ENCODE assay signal across 22 mouse cellular contexts in the genomic region with DNA sequence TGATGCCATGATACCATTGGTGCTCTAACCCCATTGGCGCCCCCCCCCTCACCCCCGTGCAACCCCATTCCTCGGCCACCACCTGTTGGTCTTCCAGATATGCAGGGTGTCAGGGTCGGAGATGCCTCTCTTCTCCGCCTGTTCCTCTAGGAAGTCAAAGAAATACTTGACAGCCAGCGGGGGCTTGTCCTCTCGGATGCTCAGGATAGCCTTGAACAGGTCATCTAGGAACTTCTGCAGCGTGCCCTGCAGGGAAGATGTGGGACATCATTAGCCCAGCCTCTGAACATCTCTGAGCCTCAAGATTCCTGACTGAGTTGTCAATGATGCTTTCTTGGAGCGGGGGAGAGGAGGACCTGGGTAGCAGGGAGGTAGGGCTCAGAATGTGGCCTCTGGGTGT. TPM values are rescaled to one million over a fixed set of nuclear protein-coding genes. Genes with fewer than 3 reads are reported as not detected.
DNase-seq lines count a peak whose midpoint lies in the region; ATAC-seq and TF ChIP-seq lines count a peak whose summit lies in the region.
"Had no signal": no experiment of that assay in that cellular context is flagged by ENCODE, and none has a peak within 500 bp of the region (broad histone marks: within the 10 kb centered on the region; RNA-seq: fewer than 3 reads in every experiment).

No protein-coding gene starts in this region.

- no peak for DNase-seq in heart, adult 2 months
- DNase-seq in midbrain, embryonic 10.5 days (ENCODE audit: low spot score), result no peak
- DNase-seq in ovary, adult 18-20 months (ENCODE audit: low spot score), result no peak
- DNase-seq: thymus, adult 2 months had no signal

- H3K9ac ChIP-seq in heart, adult 2 months (ENCODE audit: low read depth, low read length), result no peak overlapping the region
- H3K9ac ChIP-seq in heart, embryonic 12.5 days, result no peak overlapping the region
- H3K9ac ChIP-seq in midbrain, embryonic 13.5 days (replicated peaks), result no peak overlapping the region
- H3K9ac ChIP-seq in embryonic facial prominence, embryonic 15.5 days, result no peak overlapping the region
- H3K9ac ChIP-seq: forebrain, embryonic 15.5 days; hindbrain, embryonic 15.5 days; liver, embryonic 15.5 days had no signal

- H3K9me3 ChIP-seq in heart, embryonic 12.5 days (replicated peaks), result no peaks in the 10 kb centered on the region
- no peaks in the 10 kb centered on the region for H3K9me3 ChIP-seq in midbrain, embryonic 10.5 days (replicated peaks)
- H3K9me3 ChIP-seq in midbrain, embryonic 13.5 days, result no peaks in the 10 kb centered on the region
- no peaks in the 10 kb centered on the region for H3K9me3 ChIP-seq in embryonic facial prominence, embryonic 15.5 days (replicated peaks)
- H3K9me3 ChIP-seq: forebrain, embryonic 15.5 days; heart, embryonic 13.5 days; hindbrain, embryonic 15.5 days; liver, embryonic 15.5 days had no signal

- no peak for TF ChIP-seq POLR2A in heart, adult 2 months (IDR thresholded peaks at IDR 0.05; ENCODE audit: insufficient read depth, low read depth, low read length)

- WGBS in heart, adult 2 months, result 80% methylated on average over 9 of the region's 9 CpGs
- 90% methylated on average over 9 of the region's 9 CpGs for WGBS in heart, embryonic 12.5 days
- WGBS in midbrain, embryonic 10.5 days, result 88% methylated on average over 9 of the region's 9 CpGs
- 93% methylated on average over 9 of the region's 9 CpGs for WGBS in midbrain, embryonic 13.5 days
- 85% methylated on average over 9 of the region's 9 CpGs for WGBS in embryonic facial prominence, embryonic 15.5 days

- TF ChIP-seq EP300 in heart, adult 2 months (IDR thresholded peaks at IDR 0.05; ENCODE audit: insufficient read depth, low read depth, low read length), result no peak

- TF ChIP-seq CTCF in heart, adult 2 months (IDR thresholded peaks at IDR 0.05), result no peak

- no peaks in the 10 kb centered on the region for H3K79me2 ChIP-seq in heart, adult 2 months (replicated peaks; ENCODE audit: control insufficient read depth, insufficient read depth, low read length)

- peaks cover 49% of the 10 kb centered on the region for H3K4me1 ChIP-seq in heart, adult 2 months (ENCODE audit: control insufficient read depth, insufficient read depth, low read length)
- H3K4me1 ChIP-seq in heart, embryonic 12.5 days (replicated peaks), result peaks cover 61% of the 10 kb centered on the region
- H3K4me1 ChIP-seq in midbrain, embryonic 10.5 days, result peaks cover 34% of the 10 kb centered on the region
- H3K4me1 ChIP-seq in midbrain, embryonic 13.5 days (replicated peaks), result peaks cover 16% of the 10 kb centered on the region
- H3K4me1 ChIP-seq in embryonic facial prominence, embryonic 15.5 days, result peaks cover 89% of the 10 kb centered on the region

- intact Hi-C loops in heart, adult 2 months (cut with DNase I), result no loop called here

- no peaks in the 10 kb centered on the region for H3K27me3 ChIP-seq in heart, adult 2 months (ENCODE audit: control insufficient read depth, insufficient read depth, low read length)
- 0 out of 2 replicates have a peak, but pooled peaks cover 4% of the 10 kb centered on the region for H3K27me3 ChIP-seq in heart, embryonic 12.5 days (replicated peaks)
- H3K27me3 ChIP-seq in midbrain, embryonic 10.5 days (ENCODE audit: low read depth, poor library complexity, severe bottlenecking), result 0 out of 2 replicates have a peak, but pooled peaks cover 12% of the 10 kb centered on the region
- H3K27me3 ChIP-seq in midbrain, embryonic 13.5 days, result no peaks in the 10 kb centered on the region
- no peaks in the 10 kb centered on the region for H3K27me3 ChIP-seq in embryonic facial prominence, embryonic 15.5 days
- H3K27me3 ChIP-seq: forebrain, embryonic 15.5 days; hindbrain, embryonic 15.5 days; liver, embryonic 15.5 days had no signal

- no peak overlapping the region for H3K4me2 ChIP-seq in heart, embryonic 12.5 days
- no peak overlapping the region for H3K4me2 ChIP-seq in midbrain, embryonic 13.5 days (replicated peaks)
- H3K4me2 ChIP-seq in embryonic facial prominence, embryonic 15.5 days (replicated peaks), result no peak overlapping the region
- H3K4me2 ChIP-seq: forebrain, embryonic 15.5 days; heart, embryonic 13.5 days; hindbrain, embryonic 15.5 days; liver, embryonic 15.5 days had no signal

- H3K27ac ChIP-seq in heart, adult 2 months, result peak overlapping the region; percentile 93
- H3K27ac ChIP-seq in heart, embryonic 12.5 days (ENCODE audit: poor library complexity, severe bottlenecking), result no peak overlapping the region
- H3K27ac ChIP-seq in midbrain, embryonic 10.5 days (replicated peaks), result peak overlapping the region; percentile 63; the same call in 1 of the 2 replicates
- H3K27ac ChIP-seq in midbrain, embryonic 13.5 days, result no peak overlapping the region
- peak overlapping the region; percentile 80 for H3K27ac ChIP-seq in embryonic facial prominence, embryonic 15.5 days (replicated peaks)
- H3K27ac ChIP-seq: hindbrain, embryonic 15.5 days; liver, embryonic 15.5 days had no signal

- peaks cover 21% of the 10 kb centered on the region for H3K36me3 ChIP-seq in heart, adult 2 months (ENCODE audit: control insufficient read depth, insufficient read depth, low read length)
- H3K36me3 ChIP-seq in heart, embryonic 12.5 days, result peaks cover 72% of the 10 kb centered on the region
- no peaks in the 10 kb centered on the region for H3K36me3 ChIP-seq in midbrain, embryonic 10.5 days
- H3K36me3 ChIP-seq in midbrain, embryonic 13.5 days, result no peaks in the 10 kb centered on the region
- peaks cover 24% of the 10 kb centered on the region; the same call in 1 of the 2 replicates for H3K36me3 ChIP-seq in embryonic facial prominence, embryonic 15.5 days
- H3K36me3 ChIP-seq: forebrain, embryonic 15.5 days; hindbrain, embryonic 15.5 days; liver, embryonic 15.5 days had no signal

- ATAC-seq in heart, embryonic 12.5 days (ENCODE audit: insufficient number of reproducible peaks, low FRiP score), result no peak
- ATAC-seq in midbrain, embryonic 13.5 days, result no peak
- ATAC-seq in embryonic facial prominence, embryonic 15.5 days (ENCODE audit: insufficient number of reproducible peaks, low FRiP score, low TSS enrichment, low read depth), result no peak
- ATAC-seq in erythroblast, adult 5-6 weeks (replicated peaks; ENCODE audit: low FRiP score, poor library complexity, severe bottlenecking), result no peak
- ATAC-seq: forebrain, embryonic 15.5 days; intestine, postnatal 0 days had no signal

- H3K4me3 ChIP-seq in heart, adult 2 months, result no peak overlapping the region
- H3K4me3 ChIP-seq in heart, embryonic 12.5 days, result no peak overlapping the region
- no peak overlapping the region for H3K4me3 ChIP-seq in midbrain, embryonic 10.5 days
- no peak overlapping the region for H3K4me3 ChIP-seq in midbrain, embryonic 13.5 days (replicated peaks)
- no peak overlapping the region for H3K4me3 ChIP-seq in embryonic facial prominence, embryonic 15.5 days (replicated peaks)
- H3K4me3 ChIP-seq: erythroblast, embryonic 14.5 days; forebrain, embryonic 15.5 days; heart, embryonic 13.5 days; hindbrain, embryonic 15.5 days; liver, embryonic 15.5 days had no signal

RNA-seq across cellular contexts. Expression of gene H1foo, which starts 13.7 kb away (rescaled TPM):
- not detected for total RNA-seq in heart, adult 2 months (2021)
- not detected in 2 replicates for polyA plus RNA-seq in heart, adult 2 months (2012; rRNA removed)
- not detected in 2 replicates for polyA plus RNA-seq in heart, embryonic 12.5 days (2016; fragmentation: Nextera tagmentation; extraction: Ambion mirVana)
- polyA plus RNA-seq in midbrain, embryonic 10.5 days (2016; fragmentation: Nextera tagmentation; extraction: Ambion mirVana), result not detected in 2 replicates
- not detected in 2 replicates for polyA plus RNA-seq in midbrain, embryonic 13.5 days (2015; fragmentation: Nextera tagmentation; extraction: Ambion mirVana)
- not detected in 2 replicates for polyA plus RNA-seq in embryonic facial prominence, embryonic 15.5 days (2015; fragmentation: Nextera tagmentation; extraction: Ambion mirVana)
- total RNA-seq in erythroblast, adult 5-6 weeks (2015; ENCODE audit: low replicate concordance), result not detected in 2 replicates
- total RNA-seq in erythroblast, adult 5-6 weeks (2017; ENCODE audit: low replicate concordance), result not detected in 2 replicates
- total RNA-seq: adrenal gland, postnatal 36 days; heart, postnatal 36 days; layer of hippocampus, postnatal 25 days; left cerebral cortex, postnatal 14 days had no signal
- polyA plus RNA-seq: C2C12; cerebellum, adult 2 months; erythroblast, embryonic 14.5 days; forebrain, embryonic 15.5 days; heart, embryonic 13.5 days; hindbrain, embryonic 15.5 days; intestine, postnatal 0 days; kidney, postnatal 0 days; limb, embryonic 14.5 days; liver, embryonic 15.5 days had no signal

RNA-seq across cellular contexts. Expression of gene Rho, which starts 26.9 kb away (rescaled TPM):
- under 1 TPM in 1 of 2 experiments, not detected in 1; 0.23 TPM for total RNA-seq in heart, adult 2 months (2021)
- 0.44 and 1.3 TPM in 2 replicates for polyA plus RNA-seq in heart, adult 2 months (2012; rRNA removed)
- polyA plus RNA-seq in heart, embryonic 12.5 days (2016; fragmentation: Nextera tagmentation; extraction: Ambion mirVana), result 0.13 TPM in 1 of 2 replicates, not detected in the other
- 0.17 and 0.20 TPM in 2 replicates for polyA plus RNA-seq in midbrain, embryonic 10.5 days (2016; fragmentation: Nextera tagmentation; extraction: Ambion mirVana)
- 0.05 and 0.21 TPM in 2 replicates for polyA plus RNA-seq in midbrain, embryonic 13.5 days (2015; fragmentation: Nextera tagmentation; extraction: Ambion mirVana)
- 0.12 and 0.53 TPM in 2 replicates for polyA plus RNA-seq in embryonic facial prominence, embryonic 15.5 days (2015; fragmentation: Nextera tagmentation; extraction: Ambion mirVana)
- total RNA-seq in erythroblast, adult 5-6 weeks (2015; ENCODE audit: low replicate concordance), result not detected in 2 replicates
- 0.09 TPM in 1 of 2 replicates, not detected in the other for total RNA-seq in erythroblast, adult 5-6 weeks (2017; ENCODE audit: low replicate concordance)
- total RNA-seq: heart, postnatal 36 days had no signal
- polyA plus RNA-seq: erythroblast, embryonic 14.5 days; heart, embryonic 13.5 days; kidney, postnatal 0 days; liver, embryonic 15.5 days had no signal

RNA-seq across cellular contexts. Expression of gene Plxnd1, which starts 36.4 kb away (rescaled TPM):
- 10 to 100 TPM; 58.8 to 90.6 TPM for total RNA-seq in heart, adult 2 months (2021)
- 79.9 and 102 TPM in 2 replicates for polyA plus RNA-seq in heart, adult 2 months (2012; rRNA removed)
- 60.8 and 80.5 TPM in 2 replicates for polyA plus RNA-seq in heart, embryonic 12.5 days (2016; fragmentation: Nextera tagmentation; extraction: Ambion mirVana)
- polyA plus RNA-seq in midbrain, embryonic 10.5 days (2016; fragmentation: Nextera tagmentation; extraction: Ambion mirVana), result 18.1 and 18.9 TPM in 2 replicates
- polyA plus RNA-seq in midbrain, embryonic 13.5 days (2015; fragmentation: Nextera tagmentation; extraction: Ambion mirVana), result 6.5 and 8.2 TPM in 2 replicates
- polyA plus RNA-seq in embryonic facial prominence, embryonic 15.5 days (2015; fragmentation: Nextera tagmentation; extraction: Ambion mirVana), result 29.4 and 33.5 TPM in 2 replicates
- total RNA-seq in erythroblast, adult 5-6 weeks (2015; ENCODE audit: low replicate concordance), result 10.0 and 55.1 TPM in 2 replicates
- 11.8 and 18.1 TPM in 2 replicates for total RNA-seq in erythroblast, adult 5-6 weeks (2017; ENCODE audit: low replicate concordance)

Comparison
In these comparisons a context has a peak if more than half of its experiments do, and no peak if none do; other contexts are left out.
1. H3K27ac ChIP-seq: peak in heart, adult 2 months (single experiment), midbrain, embryonic 10.5 days (single experiment) and embryonic facial prominence, embryonic 15.5 days (single experiment); none in heart, embryonic 12.5 days (single experiment) and midbrain, embryonic 13.5 days (single experiment).